Mouse (Mus musculus): ENCODE measurements around the gene Tyrobp. TPM values are rescaled to one million over a fixed set of nuclear protein-coding genes. Genes with fewer than 3 reads are reported as not detected.

The Tyrobp gene
- total and polyA plus RNA-seq, 2 experiments from 2014 or later: 15.2 to 30.4 TPM

- DNase-seq (ENCODE audit: low spot score): no peak
- H3K4me3 ChIP-seq (ENCODE audit: low read depth, low read length): peak overlapping the region; percentile 59
- H3K27me3 ChIP-seq (ENCODE audit: control insufficient read depth, insufficient read depth, low read length): peaks cover 20% of the 10 kb centered on the region
- H3K4me1 ChIP-seq (ENCODE audit: control insufficient read depth, insufficient read depth): peaks cover 15% of the 10 kb centered on the region; the same call in 1 of the 2 replicates
- no peak for ATAC-seq (ENCODE audit: insufficient read depth, low read depth)
- H3K9ac ChIP-seq (replicated peaks; ENCODE audit: low read depth, low read length): 0 out of 2 replicates have a peak overlapping the region, but pooled peaks have one; percentile 16
- peaks cover 7% of the 10 kb centered on the region; the same call in 1 of the 2 replicates for H3K9me3 ChIP-seq (replicated peaks; ENCODE audit: control insufficient read depth, low read length)
- TF ChIP-seq EP300 (IDR thresholded peaks at IDR 0.05; ENCODE audit: low read depth) (no peak), CTCF (IDR thresholded peaks at IDR 0.05; ENCODE audit: low read depth) (no peak)
- 0 out of 2 replicates have a peak, but pooled peaks cover 10% of the 10 kb centered on the region for H3K36me3 ChIP-seq (replicated peaks; ENCODE audit: control insufficient read depth, insufficient read depth, low read length)
- peak overlapping the region; percentile 94 for H3K4me2 ChIP-seq (ENCODE audit: low read depth, low read length)
- H3K27ac ChIP-seq (ENCODE audit: low read depth): peak overlapping the region; percentile 12; the same call in 1 of the 2 replicates
- WGBS: 11% methylated on average over 9 of the region's 9 CpGs
Observed at GRCm38 (mm10) chr7:30422560-30422959, 9.0 kb downstream of the Tyrobp start.

DNA sequence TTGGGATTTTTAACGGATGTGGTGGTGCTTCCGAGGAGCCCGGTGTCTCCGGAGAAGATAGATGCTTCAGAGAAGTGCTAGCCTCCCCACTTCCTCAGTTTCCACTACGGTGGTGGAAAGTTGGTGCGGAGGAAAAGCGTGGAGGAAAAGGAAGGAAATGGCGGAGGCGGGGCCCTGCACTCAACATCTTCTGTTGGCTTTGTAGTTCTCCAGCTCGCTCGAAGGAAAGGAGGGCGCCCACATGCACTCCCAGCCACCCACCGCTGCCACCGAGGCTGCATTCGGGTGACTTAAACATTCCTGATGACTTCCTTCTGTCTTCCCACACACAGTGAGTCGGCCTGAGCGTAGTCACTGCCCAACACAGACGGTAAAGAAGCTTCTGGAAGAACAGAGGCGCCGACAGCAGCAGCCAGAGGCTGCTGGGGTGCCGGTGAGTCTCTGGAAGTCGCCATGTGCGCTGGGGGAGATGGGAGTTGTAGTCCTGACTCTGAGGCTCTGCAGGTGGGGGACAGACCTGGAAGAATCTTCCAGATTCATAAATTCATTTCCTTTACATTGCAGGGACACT is 9.6 kb downstream of the Tyrobp start:
- peak overlapping the region; percentile 12; the same call in 1 of the 2 replicates for H3K27ac ChIP-seq (ENCODE audit: low read depth)
- TF ChIP-seq CTCF (IDR thresholded peaks at IDR 0.05; ENCODE audit: low read depth) (no peak), EP300 (IDR thresholded peaks at IDR 0.05; ENCODE audit: low read depth) (no peak)
- no peak overlapping the region for H3K9ac ChIP-seq (replicated peaks; ENCODE audit: low read depth, low read length)
- peak overlapping the region; percentile 94 for H3K4me2 ChIP-seq (ENCODE audit: low read depth, low read length)
- H3K4me3 ChIP-seq (ENCODE audit: low read depth, low read length): peak overlapping the region; percentile 59
- WGBS: 29% methylated on average over 23 of the region's 23 CpGs
- H3K36me3 ChIP-seq (replicated peaks; ENCODE audit: control insufficient read depth, insufficient read depth, low read length): 0 out of 2 replicates have a peak, but pooled peaks cover 16% of the 10 kb centered on the region
- H3K9me3 ChIP-seq (replicated peaks; ENCODE audit: control insufficient read depth, low read length): peaks cover 7% of the 10 kb centered on the region; the same call in 1 of the 2 replicates
- DNase-seq (ENCODE audit: low spot score) (no peak), ATAC-seq (ENCODE audit: insufficient read depth, low read depth) (no peak)
- H3K27me3 ChIP-seq (ENCODE audit: control insufficient read depth, insufficient read depth, low read length): peaks cover 20% of the 10 kb centered on the region
- peaks cover 15% of the 10 kb centered on the region; the same call in 1 of the 2 replicates for H3K4me1 ChIP-seq (ENCODE audit: control insufficient read depth, insufficient read depth)

GRCm38 (mm10) chr7:30429327-30429726 is 15.8 kb downstream of the Tyrobp start:
- H3K9ac ChIP-seq (replicated peaks; ENCODE audit: low read depth, low read length): no peak overlapping the region
- H3K4me1 ChIP-seq (ENCODE audit: control insufficient read depth, insufficient read depth): no peaks in the 10 kb centered on the region
- H3K27me3 ChIP-seq (ENCODE audit: control insufficient read depth, insufficient read depth, low read length): no peaks in the 10 kb centered on the region
- TF ChIP-seq EP300 (IDR thresholded peaks at IDR 0.05; ENCODE audit: low read depth): no peak
- no peak for TF ChIP-seq CTCF (IDR thresholded peaks at IDR 0.05; ENCODE audit: low read depth)
- 0 out of 2 replicates have a peak, but pooled peaks cover 16% of the 10 kb centered on the region for H3K36me3 ChIP-seq (replicated peaks; ENCODE audit: control insufficient read depth, insufficient read depth, low read length)
- ATAC-seq (ENCODE audit: insufficient read depth, low read depth) (no peak), DNase-seq (ENCODE audit: low spot score) (no peak)
- no peak overlapping the region for H3K4me3 ChIP-seq (ENCODE audit: low read depth, low read length)
- no peak overlapping the region for H3K27ac ChIP-seq (ENCODE audit: low read depth)
- H3K9me3 ChIP-seq (replicated peaks; ENCODE audit: control insufficient read depth, low read length): no peaks in the 10 kb centered on the region
- no peak overlapping the region for H3K4me2 ChIP-seq (ENCODE audit: low read depth, low read length)

DNA sequence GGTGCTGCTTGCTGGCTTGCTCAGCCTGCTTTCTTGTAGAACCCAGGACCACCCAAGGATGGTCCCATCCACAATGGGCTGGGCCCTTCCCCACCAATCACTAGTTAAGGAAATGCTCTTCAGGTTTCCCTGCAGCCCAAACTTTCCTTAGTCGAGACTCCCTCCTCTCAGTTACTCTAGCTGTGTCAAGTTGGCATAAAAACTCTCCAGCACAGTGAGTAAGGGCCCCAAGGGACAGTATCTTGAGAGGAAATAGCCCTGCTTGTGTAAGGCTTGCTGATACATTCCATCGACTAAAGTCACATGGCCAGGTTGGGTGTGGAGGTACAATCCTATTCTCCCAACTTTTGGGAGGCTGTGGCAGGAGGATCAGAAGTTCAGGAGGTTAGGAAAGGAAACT is 16.6 kb downstream of the Tyrobp start:
- ATAC-seq (ENCODE audit: insufficient read depth, low read depth): no peak
- Histone ChIP-seq H3K27me3 (ENCODE audit: control insufficient read depth, insufficient read depth, low read length) (peaks cover 1% of the 10 kb centered on the region; the same call in 1 of the 2 replicates), H3K9ac (replicated peaks; ENCODE audit: low read depth, low read length) (no peak overlapping the region), H3K36me3 (replicated peaks; ENCODE audit: control insufficient read depth, insufficient read depth, low read length) (0 out of 2 replicates have a peak, but pooled peaks cover 16% of the 10 kb centered on the region), H3K4me1 (ENCODE audit: control insufficient read depth, insufficient read depth) (no peaks in the 10 kb centered on the region), H3K27ac (ENCODE audit: low read depth) (no peak overlapping the region), H3K4me3 (ENCODE audit: low read depth, low read length) (no peak overlapping the region), H3K9me3 (replicated peaks; ENCODE audit: control insufficient read depth, low read length) (no peaks in the 10 kb centered on the region), H3K4me2 (ENCODE audit: low read depth, low read length) (no peak overlapping the region)
- DNase-seq (ENCODE audit: low spot score): no peak
- 26% methylated on average over 2 of the region's 2 CpGs for WGBS
- TF ChIP-seq EP300 (IDR thresholded peaks at IDR 0.05; ENCODE audit: low read depth) (no peak), CTCF (IDR thresholded peaks at IDR 0.05; ENCODE audit: low read depth) (no peak)

- no peak overlapping the region for H3K9ac ChIP-seq (replicated peaks; ENCODE audit: low read depth, low read length)
- H3K4me3 ChIP-seq (ENCODE audit: low read depth, low read length): no peak overlapping the region
- no peaks in the 10 kb centered on the region for H3K4me1 ChIP-seq (ENCODE audit: control insufficient read depth, insufficient read depth)
- H3K27me3 ChIP-seq (ENCODE audit: control insufficient read depth, insufficient read depth, low read length): peaks cover 16% of the 10 kb centered on the region
- ATAC-seq (ENCODE audit: insufficient read depth, low read depth) (no peak), DNase-seq (ENCODE audit: low spot score) (peak; percentile 58)
- H3K9me3 ChIP-seq (replicated peaks; ENCODE audit: control insufficient read depth, low read length): no peaks in the 10 kb centered on the region
- no peak overlapping the region for H3K27ac ChIP-seq (ENCODE audit: low read depth)
- H3K36me3 ChIP-seq (replicated peaks; ENCODE audit: control insufficient read depth, insufficient read depth, low read length): 0 out of 2 replicates have a peak, but pooled peaks cover 13% of the 10 kb centered on the region
- WGBS: 9% methylated on average over 3 of the region's 3 CpGs
- TF ChIP-seq CTCF (IDR thresholded peaks at IDR 0.05; ENCODE audit: low read depth) (peak; percentile 65), EP300 (IDR thresholded peaks at IDR 0.05; ENCODE audit: low read depth) (no peak)
- no peak overlapping the region for H3K4me2 ChIP-seq (ENCODE audit: low read depth, low read length)
Observed at GRCm38 (mm10) chr7:30431793-30432192, 18.2 kb downstream of the Tyrobp start.

Measured in heart, postnatal 0 days (tissue).